Mouse (Mus musculus): ENCODE measurements around the gene Yars. TPM values are rescaled to one million over a fixed set of nuclear protein-coding genes. Genes with fewer than 3 reads are reported as not detected.
A peak's percentile ranks its signal among the peaks of the same experiment; 100 is the strongest.

Gene Yars
- polyA plus RNA-seq, 1 experiment: not detected

DNA sequence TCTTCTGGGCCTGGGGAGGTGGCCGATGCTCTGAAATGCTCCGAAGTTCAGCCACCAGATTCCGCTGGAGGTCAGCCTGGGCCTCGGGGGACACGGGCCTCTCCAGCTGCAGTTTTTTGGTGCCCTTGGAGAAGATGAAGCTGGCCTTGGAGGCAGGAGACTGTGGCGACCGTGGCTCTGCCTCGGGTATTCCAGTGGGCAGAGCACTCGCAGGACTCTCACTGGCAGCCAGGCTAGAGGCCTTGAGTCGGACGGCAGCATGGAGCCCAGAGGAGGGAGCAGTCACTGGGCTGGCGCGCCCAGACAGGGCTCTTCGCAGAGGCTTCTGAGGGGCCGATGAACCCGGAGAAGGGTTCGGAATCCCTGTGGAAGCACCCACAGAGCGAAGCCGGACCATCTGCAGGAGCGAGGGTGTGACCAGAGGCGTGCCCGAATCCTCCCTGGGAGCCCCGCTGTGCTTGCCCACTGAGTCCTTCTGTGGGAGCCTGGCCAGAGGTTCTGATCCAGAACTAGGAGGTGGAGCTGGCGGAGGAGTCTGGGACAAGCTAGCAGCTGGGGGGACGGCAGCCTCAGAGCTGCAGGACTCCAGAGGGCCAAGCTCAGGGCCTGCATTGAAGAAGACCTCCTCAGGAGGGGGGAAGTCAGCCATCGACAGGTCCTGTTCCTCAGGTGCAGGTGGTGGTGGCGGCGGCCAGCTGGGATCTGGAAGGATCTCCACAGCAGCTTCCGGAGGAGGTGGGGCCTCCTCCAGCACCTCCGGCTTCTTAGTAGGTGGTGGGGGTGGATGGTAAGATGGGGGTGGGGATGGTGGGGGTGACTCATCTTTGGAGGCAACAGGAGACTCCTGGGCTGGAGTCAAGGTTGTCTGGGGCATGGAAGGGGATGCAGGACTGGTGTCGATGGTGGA lies 32.7 kb downstream of the Yars start:
- Histone ChIP-seq H3K4me3 (ENCODE audit: insufficient read depth, low read depth, low read length) (no peak overlapping the region), H3K27ac (ENCODE audit: insufficient read depth, low read depth, low read length) (no peak overlapping the region), H3K4me1 (ENCODE audit: control insufficient read depth, insufficient read depth, low read length) (peaks cover 32% of the 10 kb centered on the region)
- WGBS: 82% methylated on average over 31 of the region's 31 CpGs
- TF ChIP-seq CTCF (IDR thresholded peaks at IDR 0.05; ENCODE audit: insufficient read depth, low read depth, low read length): no peak
- TF ChIP-seq POLR2A (IDR thresholded peaks at IDR 0.05; ENCODE audit: insufficient read depth, low read depth, low read length): no peak

DNA sequence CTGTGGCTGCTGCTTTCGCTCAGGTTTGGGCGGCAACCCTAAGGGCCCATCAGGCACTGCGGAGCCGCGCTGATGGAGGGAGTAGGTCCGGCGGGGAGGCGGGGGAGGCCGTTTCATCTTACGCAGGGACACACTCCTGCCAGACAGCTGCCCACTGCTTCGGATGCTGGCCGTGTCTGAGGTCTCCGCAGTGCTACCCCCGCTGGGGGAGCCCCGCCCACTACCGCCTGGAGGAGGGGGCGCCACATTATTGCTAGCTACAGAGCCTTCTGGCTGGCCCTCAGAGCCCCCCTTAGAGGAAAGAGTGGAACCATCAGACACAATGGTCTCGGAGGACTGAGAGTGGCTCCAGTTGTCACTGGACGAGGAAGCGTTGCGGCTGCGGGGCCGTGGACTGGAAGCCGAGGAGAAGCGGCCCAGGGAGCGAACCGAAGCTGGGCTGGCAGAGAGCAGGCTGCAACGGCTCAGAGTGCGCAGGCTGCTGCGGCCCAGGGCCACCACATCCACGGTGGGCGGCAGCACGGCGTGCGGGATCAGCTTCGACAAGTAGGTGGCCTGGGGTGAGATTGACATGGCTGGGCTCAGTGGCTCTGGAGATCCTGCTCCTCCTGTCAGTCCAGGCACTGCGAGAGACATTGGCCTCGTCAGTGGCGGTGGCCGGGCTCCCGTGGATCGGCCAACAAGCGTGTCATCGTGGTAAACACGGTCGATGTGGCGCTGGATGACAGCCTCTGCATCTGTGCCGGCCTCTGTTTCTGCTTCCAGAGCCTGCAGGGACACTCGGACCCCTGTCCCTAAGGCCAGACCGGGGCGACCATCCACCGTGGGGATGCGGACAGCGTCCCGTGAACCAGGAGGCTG lies 34.1 kb downstream of the Yars start:
- Histone ChIP-seq H3K27ac (ENCODE audit: insufficient read depth, low read depth, low read length) (no peak overlapping the region), H3K4me3 (ENCODE audit: insufficient read depth, low read depth, low read length) (peak overlapping the region; percentile 15), H3K4me1 (ENCODE audit: control insufficient read depth, insufficient read depth, low read length) (peaks cover 38% of the 10 kb centered on the region)
- 36% methylated on average over 55 of the region's 55 CpGs for WGBS
- no peak for TF ChIP-seq CTCF (IDR thresholded peaks at IDR 0.05; ENCODE audit: insufficient read depth, low read depth, low read length)
- no peak for TF ChIP-seq POLR2A (IDR thresholded peaks at IDR 0.05; ENCODE audit: insufficient read depth, low read depth, low read length)

DNA sequence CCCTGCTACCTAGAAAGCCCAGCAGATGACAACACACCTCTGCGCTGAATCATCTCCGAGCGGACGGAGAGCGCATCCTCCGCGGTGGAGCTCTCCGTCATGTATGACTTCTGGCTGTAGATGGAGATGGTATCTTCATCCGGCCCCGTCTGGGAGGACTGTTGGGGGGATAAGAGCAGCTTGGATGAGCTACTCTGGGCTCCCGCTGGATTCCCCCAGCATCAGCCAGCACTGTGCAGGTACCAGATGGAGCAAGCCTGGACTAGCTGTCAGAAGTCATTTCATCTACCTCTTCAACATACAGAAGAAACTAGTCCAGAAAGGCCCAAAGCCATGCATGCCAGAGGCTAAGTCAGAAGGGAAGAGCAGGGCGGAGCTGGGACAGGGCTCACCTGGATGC lies 35.8 kb downstream of the Yars start:
- 99% methylated on average over 12 of the region's 12 CpGs for WGBS
- TF ChIP-seq CTCF (IDR thresholded peaks at IDR 0.05; ENCODE audit: insufficient read depth, low read depth, low read length) (no peak), POLR2A (IDR thresholded peaks at IDR 0.05; ENCODE audit: insufficient read depth, low read depth, low read length) (no peak)
- Histone ChIP-seq H3K27ac (ENCODE audit: insufficient read depth, low read depth, low read length) (no peak overlapping the region), H3K4me3 (ENCODE audit: insufficient read depth, low read depth, low read length) (no peak overlapping the region), H3K4me1 (ENCODE audit: control insufficient read depth, insufficient read depth, low read length) (peaks cover 38% of the 10 kb centered on the region)

DNA sequence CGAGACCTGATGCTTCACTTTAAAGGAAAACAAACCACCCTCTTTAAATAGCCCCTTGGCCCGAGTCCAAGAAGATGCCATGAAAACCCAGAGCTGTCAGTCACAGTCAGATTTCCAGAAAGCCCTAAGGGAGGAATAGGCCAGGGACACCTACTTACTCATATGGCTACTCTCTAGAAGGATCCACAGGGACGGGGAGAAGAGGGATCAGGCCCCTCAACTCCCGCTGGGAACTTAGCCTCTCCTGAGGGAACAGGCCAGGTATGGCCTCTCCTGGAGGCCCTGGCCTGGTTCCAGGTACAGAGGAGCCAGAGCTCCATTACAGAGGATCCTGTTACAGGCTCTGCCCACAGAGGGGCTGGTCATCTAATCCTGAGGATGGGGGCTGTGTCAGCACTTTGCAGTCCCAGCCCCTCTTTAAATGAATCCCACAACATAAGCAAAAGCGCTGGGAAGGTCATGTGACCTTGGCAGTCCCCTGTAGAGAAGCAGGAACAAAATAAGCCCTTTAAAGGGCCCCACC lies 36.9 kb downstream of the Yars start:
- H3K4me3 ChIP-seq (ENCODE audit: insufficient read depth, low read depth, low read length): no peak overlapping the region

DNA sequence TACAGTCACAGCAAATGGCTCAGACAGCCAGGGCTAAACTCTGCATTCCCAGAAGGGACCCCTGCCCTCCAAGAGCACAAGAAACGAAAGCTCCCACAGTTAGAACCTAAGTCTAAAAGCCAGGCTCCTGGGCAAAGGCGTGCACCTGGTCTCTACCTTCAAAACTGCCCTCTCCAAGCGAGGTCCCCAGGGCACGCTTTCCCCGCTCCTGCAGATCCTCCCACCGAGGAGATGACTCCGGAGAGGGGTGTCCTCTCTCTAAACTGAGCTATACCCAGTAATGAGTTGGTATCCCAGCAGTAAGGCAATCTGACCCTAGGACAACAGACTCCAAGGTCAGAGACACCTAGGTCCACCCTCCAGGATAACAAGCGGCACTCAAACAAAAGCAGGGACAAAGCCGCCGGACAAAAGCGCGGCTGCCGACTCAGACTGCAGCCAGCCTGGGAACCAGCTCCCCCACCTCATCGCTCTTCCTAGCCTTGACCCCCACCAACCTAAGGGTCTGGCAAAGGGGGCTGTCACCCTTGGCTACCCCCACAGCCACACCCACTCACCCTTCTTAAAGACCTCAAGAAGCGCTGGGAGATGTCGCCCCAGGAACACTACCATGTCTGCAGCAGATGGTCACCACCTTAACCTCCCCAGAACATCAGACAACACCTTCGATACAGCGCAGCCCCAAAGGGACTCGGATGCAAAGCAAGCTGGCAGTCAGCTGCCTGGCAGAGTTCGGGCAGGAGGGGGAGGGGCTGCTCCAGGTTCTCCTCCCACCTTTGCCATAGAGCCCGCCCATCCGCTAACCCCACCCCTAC lies 37.8 kb downstream of the Yars start:
- Histone ChIP-seq H3K4me3 (ENCODE audit: insufficient read depth, low read depth, low read length) (peak overlapping the region; percentile 3; the same call in 1 of the 2 replicates), H3K4me1 (ENCODE audit: control insufficient read depth, insufficient read depth, low read length) (peaks cover 33% of the 10 kb centered on the region), H3K27ac (ENCODE audit: insufficient read depth, low read depth, low read length) (no peak overlapping the region)
- TF ChIP-seq POLR2A (IDR thresholded peaks at IDR 0.05; ENCODE audit: insufficient read depth, low read depth, low read length) (no peak), CTCF (IDR thresholded peaks at IDR 0.05; ENCODE audit: insufficient read depth, low read depth, low read length) (no peak)
- WGBS: 25% methylated on average over 22 of the region's 22 CpGs

More for the DNA sequence above, 36.9 kb downstream of the Yars start:
- WGBS: 69% methylated on average over 5 of the region's 5 CpGs
- Histone ChIP-seq H3K4me1 (ENCODE audit: control insufficient read depth, insufficient read depth, low read length) (peaks cover 38% of the 10 kb centered on the region), H3K27ac (ENCODE audit: insufficient read depth, low read depth, low read length) (no peak overlapping the region)
- TF ChIP-seq CTCF (IDR thresholded peaks at IDR 0.05; ENCODE audit: insufficient read depth, low read depth, low read length): no peak
- no peak for TF ChIP-seq POLR2A (IDR thresholded peaks at IDR 0.05; ENCODE audit: insufficient read depth, low read depth, low read length)

DNA sequence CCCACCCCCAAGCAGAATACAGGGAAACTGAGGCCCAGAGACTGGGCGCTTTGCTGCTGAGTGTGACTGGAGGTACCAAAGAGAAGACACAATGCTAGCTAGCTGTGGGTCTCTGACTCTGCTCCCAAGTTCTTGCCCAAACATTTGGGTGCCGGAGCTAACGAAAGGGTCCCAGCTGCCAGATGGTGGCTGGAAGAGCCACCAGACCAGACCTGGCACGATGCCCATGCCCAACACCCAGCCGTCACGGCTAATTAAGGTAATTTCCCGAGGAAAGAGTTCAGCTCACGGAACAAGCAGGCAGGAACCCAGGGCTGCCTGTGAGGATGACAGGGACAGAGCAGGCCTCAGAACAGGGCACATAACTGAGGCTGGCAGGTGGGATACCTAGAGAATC lies 38.4 kb downstream of the Yars start:
- no peak for TF ChIP-seq CTCF (IDR thresholded peaks at IDR 0.05; ENCODE audit: insufficient read depth, low read depth, low read length)
- no peak for TF ChIP-seq POLR2A (IDR thresholded peaks at IDR 0.05; ENCODE audit: insufficient read depth, low read depth, low read length)
- peaks cover 27% of the 10 kb centered on the region for H3K4me1 ChIP-seq (ENCODE audit: control insufficient read depth, insufficient read depth, low read length)
- H3K27ac ChIP-seq (ENCODE audit: insufficient read depth, low read depth, low read length): no peak overlapping the region
- no peak overlapping the region for H3K4me3 ChIP-seq (ENCODE audit: insufficient read depth, low read depth, low read length)
- 21% methylated on average over 8 of the region's 8 CpGs for WGBS

DNA sequence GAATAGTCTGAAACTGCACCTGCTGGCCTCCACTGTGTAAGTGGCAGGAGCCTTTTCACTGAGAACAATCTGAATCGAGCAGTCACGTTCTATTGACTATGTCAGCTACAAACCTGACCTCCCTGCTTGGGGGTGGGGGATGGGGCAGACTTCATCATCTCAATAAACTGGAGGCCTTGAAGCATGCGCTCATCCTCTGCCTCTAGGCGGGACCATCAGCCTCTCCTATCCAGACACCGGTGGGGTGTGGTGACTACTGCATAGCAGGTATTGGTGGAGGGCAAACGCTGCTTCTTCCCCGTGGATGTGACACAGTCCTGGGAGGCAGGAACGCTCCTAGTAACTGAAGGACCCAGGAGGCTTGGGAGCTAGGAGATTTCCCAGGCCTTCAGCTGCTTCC lies 41.4 kb downstream of the Yars start:
- Histone ChIP-seq H3K27ac (ENCODE audit: insufficient read depth, low read depth, low read length) (no peak overlapping the region), H3K4me1 (ENCODE audit: control insufficient read depth, insufficient read depth, low read length) (peaks cover 14% of the 10 kb centered on the region), H3K4me3 (ENCODE audit: insufficient read depth, low read depth, low read length) (no peak overlapping the region)
- 76% methylated on average over 8 of the region's 8 CpGs for WGBS
- TF ChIP-seq POLR2A (IDR thresholded peaks at IDR 0.05; ENCODE audit: insufficient read depth, low read depth, low read length) (no peak), CTCF (IDR thresholded peaks at IDR 0.05; ENCODE audit: insufficient read depth, low read depth, low read length) (no peak)
